Mouse (Mus musculus) kidney, embryonic 15.5 days (tissue): Measurements from ENCODE around the gene Akap13. TPM values are rescaled to one million over a fixed set of nuclear protein-coding genes. Genes with fewer than 3 reads are reported as not detected.

Source experiments
- ATAC-seq: fragments of 200-750 bp; cut with Nextera tagmentation; replicated peaks from 2 replicates; pipeline ENCODE4 v1.8.0; 2017; ENCODE audit warnings: moderate TSS enrichment; ENCODE audit not compliant: low FRiP score
- H3K27ac ChIP-seq: fragments of 300-500 bp; sonication (generic); 2 replicates; pipeline ENCODE4 v1.5.1; 2015; ENCODE audit warnings: mild to moderate bottlenecking, inconsistent platforms
- H3K27me3 ChIP-seq: fragments of 300-500 bp; sonication (generic); 2 replicates; pipeline ENCODE4 v1.6.1; 2015; ENCODE audit warnings: inconsistent platforms
- H3K36me3 ChIP-seq: fragments of 300-500 bp; sonication (generic); 2 replicates; pipeline ENCODE4 v1.6.1; 2015; ENCODE audit warnings: inconsistent platforms
- H3K4me1 ChIP-seq: fragments of 300-500 bp; sonication (generic); 2 replicates; pipeline ENCODE4 v1.6.1; 2015; ENCODE audit warnings: inconsistent platforms
- H3K4me2 ChIP-seq: fragments of 300-500 bp; sonication (generic); 2 replicates; pipeline ENCODE4 v1.6.1; 2015; ENCODE audit warnings: moderate library complexity, mild to moderate bottlenecking, inconsistent platforms
- H3K4me3 ChIP-seq: fragments of 300-500 bp; sonication (generic); replicated peaks from 2 replicates; pipeline ENCODE4 v1.5.1; 2015; ENCODE audit warnings: mild to moderate bottlenecking, inconsistent platforms
- H3K9ac ChIP-seq: fragments of 300-500 bp; sonication (generic); 2 replicates; pipeline ENCODE4 v1.6.1; 2015; ENCODE audit warnings: mild to moderate bottlenecking, inconsistent platforms
- H3K9me3 ChIP-seq: fragments of 300-500 bp; sonication (generic); replicated peaks from 2 replicates; pipeline ENCODE4 v1.6.1; 2016; ENCODE audit warnings: inconsistent platforms
- WGBS: fragments of 180-500 bp; shearing (Covaris S2); methylation state at CpG from one replicate; pipeline ENCODE4 v1.1.7; 2015; ENCODE audit warnings: mixed read lengths; 5-methylcytosine and 5-hydroxymethylcytosine counted together
- polyA plus RNA-seq: library from polyadenylated mRNA; unstranded; fragments of >200 nt; fragmentation: Nextera tagmentation; extraction: Ambion mirVana; gene quantifications from 2 replicates; pipeline ENCODE4 v1.2.1, GENCODE M21; 2015

Gene Akap13
- 46.1 and 49.7 TPM in 2 replicates for polyA plus RNA-seq

- Histone ChIP-seq H3K9ac (peak within 1 kb of the TSS; percentile 95), H3K27me3 (no peaks in the 10 kb centered on the region), H3K4me1 (peaks cover 35% of the 10 kb centered on the region), H3K4me3 (peak within 1 kb of the TSS; percentile 96), H3K9me3 (no peaks in the 10 kb centered on the region), H3K27ac (peak within 1 kb of the TSS; percentile 100), H3K36me3 (no peaks in the 10 kb centered on the region), H3K4me2 (peak within 1 kb of the TSS; percentile 80)
- under 1% methylated on average over 91 of the region's 94 CpGs for WGBS
- ATAC-seq = peak; percentile 100
Measured at GRCm38 (mm10) chr7:75455223-75456151, at the start of gene Akap13. Gene Akap13, plus strand, starts transcription at chr7:75455534.

GRCm38 (mm10) chr7:75410641-75411040, 44.7 kb upstream of the Akap13 start:
- H3K4me2 ChIP-seq = no peak overlapping the region
- peaks cover 14% of the 10 kb centered on the region for H3K4me1 ChIP-seq
- no peaks in the 10 kb centered on the region for H3K27me3 ChIP-seq
- H3K9ac ChIP-seq = no peak overlapping the region
- no peaks in the 10 kb centered on the region for H3K9me3 ChIP-seq
- ATAC-seq = no peak
- 86% methylated on average over 3 of the region's 3 CpGs for WGBS
- H3K4me3 ChIP-seq = no peak overlapping the region
- H3K36me3 ChIP-seq = no peaks in the 10 kb centered on the region
- H3K27ac ChIP-seq = no peak overlapping the region

GRCm38 (mm10) chr7:75411226-75411625, 44.1 kb upstream of the Akap13 start:
- Histone ChIP-seq H3K27ac (no peak overlapping the region), H3K9ac (no peak overlapping the region)
- no peak for ATAC-seq

GRCm38 (mm10) chr7:75412011-75412510, 43.3 kb upstream of the Akap13 start:
- no peak overlapping the region for H3K27ac ChIP-seq
- no peak overlapping the region for H3K9ac ChIP-seq
- H3K4me1 ChIP-seq = peaks cover 14% of the 10 kb centered on the region
- no peak for ATAC-seq
- no peaks in the 10 kb centered on the region for H3K9me3 ChIP-seq
- no peak overlapping the region for H3K4me3 ChIP-seq
- WGBS = 58% methylated on average over 10 of the region's 10 CpGs
- H3K4me2 ChIP-seq = no peak overlapping the region
- H3K27me3 ChIP-seq = no peaks in the 10 kb centered on the region
- H3K36me3 ChIP-seq = no peaks in the 10 kb centered on the region

More at GRCm38 (mm10) chr7:75411226-75411625, 44.1 kb upstream of the Akap13 start:
- peaks cover 14% of the 10 kb centered on the region for H3K4me1 ChIP-seq
- H3K4me2 ChIP-seq = no peak overlapping the region
- 59% methylated on average over 6 of the region's 6 CpGs for WGBS
- no peaks in the 10 kb centered on the region for H3K27me3 ChIP-seq
- H3K9me3 ChIP-seq = no peaks in the 10 kb centered on the region
- H3K4me3 ChIP-seq = no peak overlapping the region
- H3K36me3 ChIP-seq = no peaks in the 10 kb centered on the region

- peaks cover 14% of the 10 kb centered on the region for H3K4me1 ChIP-seq
- 63% methylated on average over 2 of the region's 2 CpGs for WGBS
- no peak overlapping the region for H3K4me3 ChIP-seq
- no peaks in the 10 kb centered on the region for H3K9me3 ChIP-seq
- no peaks in the 10 kb centered on the region for H3K36me3 ChIP-seq
- ATAC-seq = no peak; the same call in 1 of the 2 replicates
- H3K27me3 ChIP-seq = no peaks in the 10 kb centered on the region
- no peak overlapping the region for H3K27ac ChIP-seq
- H3K9ac ChIP-seq = no peak overlapping the region
- H3K4me2 ChIP-seq = no peak overlapping the region
Measured at GRCm38 (mm10) chr7:75412568-75412967, 42.8 kb upstream of the Akap13 start.

GRCm38 (mm10) chr7:75413903-75414302, 41.4 kb upstream of the Akap13 start:
- H3K4me1 ChIP-seq = peaks cover 14% of the 10 kb centered on the region
- WGBS = 63% methylated on average over 6 of the region's 6 CpGs
- no peaks in the 10 kb centered on the region for H3K36me3 ChIP-seq
- no peaks in the 10 kb centered on the region for H3K9me3 ChIP-seq
- ATAC-seq = 0 out of 2 replicates have a peak, but pooled peaks have one; percentile 33
- H3K9ac ChIP-seq = no peak overlapping the region
- no peaks in the 10 kb centered on the region for H3K27me3 ChIP-seq
- no peak overlapping the region for H3K4me3 ChIP-seq
- H3K4me2 ChIP-seq = no peak overlapping the region
- no peak overlapping the region for H3K27ac ChIP-seq

- no peak overlapping the region for H3K27ac ChIP-seq
- H3K4me1 ChIP-seq = peaks cover 14% of the 10 kb centered on the region
- WGBS = 60% methylated on average over 3 of the region's 3 CpGs
- no peaks in the 10 kb centered on the region for H3K9me3 ChIP-seq
- ATAC-seq = 0 out of 2 replicates have a peak, but pooled peaks have one; percentile 54
- no peak overlapping the region for H3K9ac ChIP-seq
- no peak overlapping the region for H3K4me2 ChIP-seq
- H3K4me3 ChIP-seq = no peak overlapping the region
- no peaks in the 10 kb centered on the region for H3K36me3 ChIP-seq
- no peaks in the 10 kb centered on the region for H3K27me3 ChIP-seq
Measured at GRCm38 (mm10) chr7:75414316-75414715, 41.0 kb upstream of the Akap13 start.

GRCm38 (mm10) chr7:75415166-75415881, 40.0 kb upstream of the Akap13 start:
- 61% methylated on average over 4 of the region's 4 CpGs for WGBS
- no peak for ATAC-seq
- no peak overlapping the region for H3K4me3 ChIP-seq
- no peaks in the 10 kb centered on the region for H3K27me3 ChIP-seq
- no peak overlapping the region for H3K4me2 ChIP-seq
- H3K9ac ChIP-seq = no peak overlapping the region
- no peaks in the 10 kb centered on the region for H3K36me3 ChIP-seq
- H3K9me3 ChIP-seq = no peaks in the 10 kb centered on the region
- peaks cover 14% of the 10 kb centered on the region for H3K4me1 ChIP-seq
- no peak overlapping the region for H3K27ac ChIP-seq

GRCm38 (mm10) chr7:75415882-75416585, 39.3 kb upstream of the Akap13 start:
- peaks cover 14% of the 10 kb centered on the region for H3K4me1 ChIP-seq
- no peak overlapping the region for H3K4me3 ChIP-seq
- no peak for ATAC-seq
- H3K27ac ChIP-seq = no peak overlapping the region
- no peak overlapping the region for H3K9ac ChIP-seq
- no peak overlapping the region for H3K4me2 ChIP-seq
- H3K9me3 ChIP-seq = no peaks in the 10 kb centered on the region
- H3K27me3 ChIP-seq = no peaks in the 10 kb centered on the region
- 72% methylated on average over 7 of the region's 7 CpGs for WGBS
- no peaks in the 10 kb centered on the region for H3K36me3 ChIP-seq

GRCm38 (mm10) chr7:75420927-75421326, 34.4 kb upstream of the Akap13 start:
- H3K9ac ChIP-seq = no peak overlapping the region
- ATAC-seq = no peak

GRCm38 (mm10) chr7:75424121-75424520, 31.2 kb upstream of the Akap13 start:
- Histone ChIP-seq H3K9ac (no peak overlapping the region), H3K4me2 (no peak overlapping the region), H3K36me3 (no peaks in the 10 kb centered on the region), H3K9me3 (no peaks in the 10 kb centered on the region), H3K4me3 (no peak overlapping the region), H3K27me3 (no peaks in the 10 kb centered on the region), H3K4me1 (0 out of 2 replicates have a peak, but pooled peaks cover 5% of the 10 kb centered on the region), H3K27ac (no peak overlapping the region)
- WGBS = 40% methylated on average over 7 of the region's 7 CpGs
- no peak for ATAC-seq

More at GRCm38 (mm10) chr7:75420927-75421326, 34.4 kb upstream of the Akap13 start:
- H3K9me3 ChIP-seq = no peaks in the 10 kb centered on the region
- H3K4me3 ChIP-seq = no peak overlapping the region
- H3K4me2 ChIP-seq = no peak overlapping the region
- H3K4me1 ChIP-seq = 0 out of 2 replicates have a peak, but pooled peaks cover 5% of the 10 kb centered on the region
- H3K27ac ChIP-seq = no peak overlapping the region
- H3K27me3 ChIP-seq = no peaks in the 10 kb centered on the region
- H3K36me3 ChIP-seq = no peaks in the 10 kb centered on the region
- WGBS = 85% methylated on average over 2 of the region's 2 CpGs
